Mouse (Mus musculus) left cerebral cortex, adult 8-10 months (tissue): ENCODE measurements at regions not wholly inside any gene's neighbourhood (a gene's known extent, or its start where the extent isn't known, plus 50 kb on each side); places are given as distances from the start of the nearest gene placed in this dataset.

Experiments
- DNase-seq, 2 experiments: peaks; one replicate each; pipeline ENCODE4 v3.0.0; 2022; ENCODE audit warnings: low spot score in 2 of 2

- no peak for DNase-seq
Observed at GRCm38 (mm10) chr5:133823871-133824270, 275.6 kb upstream of the Castor2 start.

GRCm38 (mm10) chr5:133821273-133821672 is 278.2 kb upstream of the Castor2 start:
- DNase-seq = no peak

GRCm38 (mm10) chr5:133815462-133815861 is 284.0 kb upstream of the Castor2 start:
- DNase-seq = no peak

GRCm38 (mm10) chr5:133814436-133814835 is 285.1 kb upstream of the Castor2 start:
- peak; percentile 4 to 15 for DNase-seq

- DNase-seq = no peak
Observed at GRCm38 (mm10) chr5:133812216-133812615, 287.3 kb upstream of the Castor2 start.

- DNase-seq = peak in 1 of 2 experiments; percentile 48
Observed at GRCm38 (mm10) chr5:133806891-133807290, 292.6 kb upstream of the Castor2 start.

- no peak for DNase-seq
Observed at GRCm38 (mm10) chr5:133802001-133802400, 297.5 kb upstream of the Castor2 start.

GRCm38 (mm10) chr5:133795638-133796037 is 303.9 kb upstream of the Castor2 start:
- peak in 1 of 2 experiments; percentile 42 for DNase-seq

- no peak for DNase-seq
Observed at GRCm38 (mm10) chr5:133790726-133791125, 308.8 kb upstream of the Castor2 start.

- DNase-seq = no peak
Observed at GRCm38 (mm10) chr5:133788006-133788405, 311.5 kb upstream of the Castor2 start.

GRCm38 (mm10) chr5:133787491-133787890 is 312.0 kb upstream of the Castor2 start:
- no peak for DNase-seq

GRCm38 (mm10) chr5:133776591-133776990 is 322.9 kb upstream of the Castor2 start:
- DNase-seq = no peak

GRCm38 (mm10) chr5:133774116-133774515 is 325.4 kb upstream of the Castor2 start:
- no peak for DNase-seq

- peak in 1 of 2 experiments; percentile 59 for DNase-seq
Observed at GRCm38 (mm10) chr5:133768856-133769255, 330.7 kb upstream of the Castor2 start.

GRCm38 (mm10) chr5:133757817-133758216 is 341.7 kb upstream of the Castor2 start:
- DNase-seq = peak in 1 of 2 experiments; percentile 39

- DNase-seq = no peak
Observed at GRCm38 (mm10) chr5:133754180-133754579, 345.3 kb upstream of the Castor2 start.

- DNase-seq = peak in 1 of 2 experiments; percentile 17
Observed at GRCm38 (mm10) chr5:133753461-133754160, 345.9 kb upstream of the Castor2 start.

- DNase-seq = peak in 1 of 2 experiments; percentile 33
Observed at GRCm38 (mm10) chr5:133746960-133747359, 352.6 kb upstream of the Castor2 start.

- DNase-seq = no peak
Observed at GRCm38 (mm10) chr5:133746411-133746810, 353.1 kb upstream of the Castor2 start.

GRCm38 (mm10) chr5:133744136-133744535 is 355.4 kb upstream of the Castor2 start:
- DNase-seq = no peak

GRCm38 (mm10) chr5:133743606-133744005 is 355.9 kb upstream of the Castor2 start:
- DNase-seq = no peak

GRCm38 (mm10) chr5:133731871-133732270 is 367.6 kb upstream of the Castor2 start:
- no peak for DNase-seq
